10 mouse cellular contexts compared by ENCODE assay signal in genomic region chr4:119008476-119008875, GRCm38 (mm10). TPM values are rescaled to one million over a fixed set of nuclear protein-coding genes. Genes with fewer than 3 reads are reported as not detected.
A peak's percentile ranks its signal among the peaks of the same experiment; 100 is the strongest.
DNase-seq lines count a peak whose midpoint lies in the region; ATAC-seq and TF ChIP-seq lines count a peak whose summit lies in the region.
"Had no signal": no experiment of that assay in that cellular context is flagged by ENCODE, and none has a peak within 500 bp of the region (broad histone marks: within the 10 kb centered on the region; RNA-seq: fewer than 3 reads in every experiment).

No protein-coding gene starts in this region.

- 41% methylated on average over 6 of the region's 6 CpGs for WGBS in heart, embryonic 14.5 days
- WGBS in liver, embryonic 12.5 days (ENCODE audit: insufficient replicate concordance): 60% methylated on average over 6 of the region's 6 CpGs
- 53% methylated on average over 6 of the region's 6 CpGs for WGBS in intestine, postnatal 0 days

- peak; percentile 17 to 35 for DNase-seq in heart, adult 9 months (ENCODE audit: low spot score in 2 of 2)
- no peak for DNase-seq in heart, adult 8-10 months (ENCODE audit: low spot score)
- peak; percentile 65 for DNase-seq in 3T3-L1 (ENCODE audit: low read depth, low spot score)
- peak; percentile 78 for DNase-seq in brain, adult 2 months (ENCODE audit: low read depth, low spot score)
- DNase-seq in spleen, postnatal 10 days (ENCODE audit: low spot score in 2 of 2): no peak

- H3K27me3 ChIP-seq in heart, embryonic 14.5 days (ENCODE audit: control insufficient read depth, insufficient read depth, low read length): no peaks in the 10 kb centered on the region
- H3K27me3 ChIP-seq in liver, embryonic 12.5 days (replicated peaks): peaks cover 36% of the 10 kb centered on the region
- H3K27me3 ChIP-seq in intestine, postnatal 0 days (replicated peaks; ENCODE audit: control insufficient read depth, insufficient read depth, low read length): no peaks in the 10 kb centered on the region

- H3K9ac ChIP-seq in heart, embryonic 14.5 days (ENCODE audit: low read length): no peak overlapping the region
- H3K9ac ChIP-seq in liver, embryonic 12.5 days: peak overlapping the region; percentile 47; the same call in 1 of the 2 replicates
- no peak overlapping the region for H3K9ac ChIP-seq in intestine, postnatal 0 days (ENCODE audit: low read depth, low read length)

- no peak overlapping the region for H3K4me3 ChIP-seq in heart, embryonic 14.5 days (ENCODE audit: control insufficient read depth in 1 of 2, insufficient read depth in 1 of 2, low read depth in 1 of 2, low read length in 2 of 2)
- no peak overlapping the region for H3K4me3 ChIP-seq in liver, embryonic 12.5 days
- no peak overlapping the region for H3K4me3 ChIP-seq in intestine, postnatal 0 days (ENCODE audit: low read depth, low read length)
- H3K4me3 ChIP-seq: megakaryocyte, embryonic 14.5 days had no signal

- H3K36me3 ChIP-seq in heart, embryonic 14.5 days (ENCODE audit: control insufficient read depth, insufficient read depth, low read length): no peaks in the 10 kb centered on the region
- no peaks in the 10 kb centered on the region for H3K36me3 ChIP-seq in liver, embryonic 12.5 days
- no peaks in the 10 kb centered on the region for H3K36me3 ChIP-seq in intestine, postnatal 0 days (ENCODE audit: control insufficient read depth, insufficient read depth)

- no peaks in the 10 kb centered on the region for H3K9me3 ChIP-seq in heart, embryonic 14.5 days (ENCODE audit: control insufficient read depth, low read length)
- H3K9me3 ChIP-seq in liver, embryonic 12.5 days (replicated peaks): no peaks in the 10 kb centered on the region
- no peaks in the 10 kb centered on the region for H3K9me3 ChIP-seq in intestine, postnatal 0 days (ENCODE audit: control insufficient read depth)

- no peak overlapping the region for H3K27ac ChIP-seq in heart, embryonic 14.5 days (replicated peaks in 1 of 2; ENCODE audit: control insufficient read depth in 1 of 2, insufficient read depth in 1 of 2, low read depth in 2 of 2, low read length in 2 of 2)
- H3K27ac ChIP-seq in liver, embryonic 12.5 days: 0 out of 2 replicates have a peak overlapping the region, but pooled peaks have one; percentile 5
- no peak overlapping the region for H3K27ac ChIP-seq in intestine, postnatal 0 days (ENCODE audit: low read depth, low read length)

- ATAC-seq in heart, embryonic 14.5 days (ENCODE audit: insufficient number of reproducible peaks, insufficient read depth, low FRiP score, low read depth): peak; percentile 52
- ATAC-seq in liver, embryonic 12.5 days: no peak
- ATAC-seq in intestine, postnatal 0 days: no peak

- no peak for TF ChIP-seq CTCF in intestine, postnatal 0 days (IDR thresholded peaks at IDR 0.05; ENCODE audit: low read depth)

- H3K4me2 ChIP-seq in heart, embryonic 14.5 days (ENCODE audit: low read length): no peak overlapping the region
- H3K4me2 ChIP-seq in liver, embryonic 12.5 days: no peak overlapping the region
- H3K4me2 ChIP-seq in intestine, postnatal 0 days (replicated peaks; ENCODE audit: low read depth): no peak overlapping the region

- peaks cover 8 to 13% of the 10 kb centered on the region in 2 experiments for H3K4me1 ChIP-seq in heart, embryonic 14.5 days (ENCODE audit: control insufficient read depth in 2 of 2, insufficient read depth in 2 of 2, low read length in 2 of 2)
- peaks cover 77% of the 10 kb centered on the region for H3K4me1 ChIP-seq in liver, embryonic 12.5 days
- no peaks in the 10 kb centered on the region for H3K4me1 ChIP-seq in intestine, postnatal 0 days (replicated peaks; ENCODE audit: control insufficient read depth, insufficient read depth, low read length)

RNA-seq across cellular contexts. Expression of gene Lao1, which starts 47.1 kb away (rescaled TPM):
- under 1 TPM in 3 of 4 experiments, not detected in 1; 0.09 to 0.19 (median 0.17) TPM for total RNA-seq in heart, adult 8-10 months (2022)
- polyA plus RNA-seq in heart, embryonic 14.5 days (2014; fragmentation: Nextera tagmentation; extraction: Ambion mirVana): not detected in 2 replicates
- not detected in 2 replicates for polyA plus RNA-seq in liver, embryonic 12.5 days (2016; fragmentation: Nextera tagmentation; extraction: Ambion mirVana)
- polyA plus RNA-seq in intestine, postnatal 0 days (2015; fragmentation: Nextera tagmentation; extraction: Ambion mirVana): 0.08 and 0.13 TPM in 2 replicates
- total RNA-seq: gastrocnemius, postnatal 4 days had no signal

Comparison
In these comparisons a context has a peak if more than half of its experiments do, and no peak if none do; other contexts are left out.
1. DNase-seq: peak in heart, adult 9 months (2 of 2), 3T3-L1 (single experiment) and brain, adult 2 months (single experiment); none in heart, adult 8-10 months (single experiment) and spleen, postnatal 10 days (0 of 2).